Mouse (Mus musculus): Measurements from ENCODE around the gene Stx12.

DNA sequence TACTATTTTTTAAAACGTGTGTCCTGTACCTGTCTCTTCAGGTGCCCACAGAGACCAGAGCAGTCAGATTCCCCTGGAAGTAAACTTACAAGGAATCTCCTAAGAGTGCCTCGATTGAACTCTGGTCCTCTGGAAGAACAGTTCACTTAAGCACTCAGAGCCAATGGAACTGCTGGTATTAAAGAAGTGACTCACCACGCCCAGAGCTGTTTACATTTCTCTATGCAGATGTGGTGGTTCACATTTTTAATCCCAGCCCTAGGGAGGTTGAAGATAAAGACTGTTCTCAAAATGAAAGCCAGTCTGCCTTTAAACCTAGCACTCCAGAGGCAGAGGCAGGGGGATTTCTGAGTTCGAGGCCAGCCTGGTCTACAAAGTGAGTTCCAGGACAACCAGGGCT is 35.9 kb upstream of the Stx12 start:
- TF ChIP-seq CTCF (IDR thresholded peaks at IDR 0.05; ENCODE audit: control insufficient read depth, insufficient read depth, insufficient replicate concordance, low read depth, low read length) (no peak), POLR2A (IDR thresholded peaks at IDR 0.05; ENCODE audit: control insufficient read depth, low read depth, low read length) (no peak)

All from testis, adult 2 months (tissue).